Mouse (Mus musculus): ENCODE measurements around the gene Chd4.

GRCm38 (mm10) chr6:125090341-125091085 is 5.3 kb upstream of the Chd4 start:
- TF ChIP-seq EP300 (IDR thresholded peaks at IDR 0.05; ENCODE audit: low read depth) (no peak), CTCF (IDR thresholded peaks at IDR 0.05; ENCODE audit: low read depth) (no peak)

All from liver, postnatal 0 days (tissue).